Mouse (Mus musculus) urinary bladder, postnatal 36 days (tissue): ENCODE data around the gene Slc25a22.

Source experiments
- DNase-seq, 2 experiments: peaks; one replicate each; pipeline ENCODE4 v3.0.0; 2022; ENCODE audit warnings: low spot score in 2 of 2, mixed read lengths in 1 of 2

The Slc25a22 gene

GRCm38 (mm10) chr7:141437178-141438120 is at the start of gene Slc25a22:
Gene Slc25a22, minus strand, starts transcription at chr7:141437892.
- peak; percentile 78 to 81 for DNase-seq

DNA sequence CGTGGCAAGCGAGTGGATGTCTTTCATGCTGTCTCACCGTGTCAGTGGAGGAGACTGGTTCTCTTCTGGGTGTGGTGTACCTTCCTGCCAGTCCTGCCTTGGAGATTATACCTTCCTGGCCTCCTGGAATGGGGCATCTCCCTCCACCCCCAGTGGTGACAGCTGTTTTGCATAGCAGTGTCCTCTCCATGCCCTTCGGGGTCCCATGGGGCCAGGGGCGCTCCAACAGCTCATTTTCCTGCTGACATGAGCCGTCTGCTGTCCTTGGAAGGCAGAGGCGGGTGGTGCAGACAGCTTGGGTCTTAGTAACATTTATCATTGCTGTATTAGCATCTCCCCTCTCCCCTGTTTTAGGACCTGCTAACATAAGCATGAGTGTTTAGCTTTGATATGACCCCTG is 49.4 kb upstream of the Slc25a22 start:
- DNase-seq = no peak

GRCm38 (mm10) chr7:141486239-141486638 is 48.5 kb upstream of the Slc25a22 start:
- DNase-seq = no peak

GRCm38 (mm10) chr7:141485606-141486005 is 47.9 kb upstream of the Slc25a22 start:
- no peak for DNase-seq

DNA sequence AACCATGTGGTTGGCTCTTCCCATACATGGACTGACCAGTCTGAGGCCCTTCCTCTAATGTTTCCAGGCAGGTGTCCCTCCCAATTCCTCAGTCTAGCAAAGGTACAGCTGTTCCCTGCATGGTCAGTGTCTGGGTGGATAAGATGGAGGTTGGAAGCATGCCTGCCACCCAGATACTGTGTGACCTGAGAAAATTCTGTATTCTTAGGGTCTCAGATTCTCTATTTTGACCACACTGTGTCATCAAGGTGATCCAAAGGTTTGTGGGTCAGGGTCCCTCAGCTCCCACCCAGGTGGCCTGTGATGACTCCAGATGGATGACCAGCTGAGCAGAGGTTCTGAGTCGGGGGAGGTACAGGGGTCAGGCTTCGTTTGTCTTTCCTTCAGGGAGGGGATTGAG is 47.5 kb upstream of the Slc25a22 start:
- DNase-seq = no peak

GRCm38 (mm10) chr7:141484186-141485120 is 46.8 kb upstream of the Slc25a22 start:
- no peak for DNase-seq

DNA sequence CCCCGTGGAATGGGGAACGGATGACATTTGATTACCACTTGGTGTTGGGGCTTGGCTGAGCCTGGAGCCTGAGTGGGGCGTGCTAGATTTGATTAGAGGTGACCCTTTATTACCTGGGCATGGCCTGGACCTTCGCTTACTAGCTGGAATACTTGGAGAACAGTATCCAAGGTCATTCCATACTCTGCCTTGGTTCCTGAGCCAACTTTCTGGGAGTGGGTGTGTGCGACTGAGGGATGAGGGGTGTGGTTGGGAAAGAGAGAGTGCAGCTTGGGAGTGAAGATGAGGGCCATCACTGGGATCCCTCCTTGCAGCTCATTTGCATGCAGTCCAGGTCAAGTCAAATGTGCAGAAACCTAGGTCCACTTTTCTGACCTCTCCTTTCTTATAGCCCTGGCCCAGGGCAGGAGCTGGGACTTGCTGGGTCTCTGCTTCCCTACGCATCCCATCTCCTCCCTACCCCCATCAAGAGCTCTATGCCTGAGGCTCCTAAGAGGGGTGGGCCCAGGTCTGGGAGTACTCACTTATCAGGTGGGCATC is 45.5 kb upstream of the Slc25a22 start:
- no peak for DNase-seq

DNA sequence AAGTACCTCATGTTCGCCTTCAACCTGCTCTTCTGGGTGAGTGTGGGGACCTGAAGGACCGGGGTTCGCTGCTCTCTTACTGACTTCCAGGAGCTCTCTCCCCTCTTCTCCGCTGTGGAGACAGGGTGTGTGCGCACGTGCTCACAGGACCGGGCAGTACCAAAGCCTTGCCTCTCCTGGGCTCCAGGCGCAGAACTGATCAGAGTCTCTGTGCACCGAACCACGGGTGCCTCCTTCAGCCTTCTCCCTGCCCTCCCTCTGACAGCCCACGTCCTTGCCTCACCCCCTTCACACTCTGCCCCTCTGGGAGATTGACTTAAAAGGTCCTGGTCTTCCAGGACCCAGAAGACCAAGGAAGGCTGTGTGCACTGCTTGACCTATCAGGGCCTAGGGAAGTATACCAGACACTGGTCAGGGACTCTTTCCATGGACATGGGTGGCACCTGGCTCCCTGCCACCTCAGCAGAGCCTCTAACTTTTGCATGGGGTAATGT is 44.9 kb upstream of the Slc25a22 start:
- DNase-seq = no peak

DNA sequence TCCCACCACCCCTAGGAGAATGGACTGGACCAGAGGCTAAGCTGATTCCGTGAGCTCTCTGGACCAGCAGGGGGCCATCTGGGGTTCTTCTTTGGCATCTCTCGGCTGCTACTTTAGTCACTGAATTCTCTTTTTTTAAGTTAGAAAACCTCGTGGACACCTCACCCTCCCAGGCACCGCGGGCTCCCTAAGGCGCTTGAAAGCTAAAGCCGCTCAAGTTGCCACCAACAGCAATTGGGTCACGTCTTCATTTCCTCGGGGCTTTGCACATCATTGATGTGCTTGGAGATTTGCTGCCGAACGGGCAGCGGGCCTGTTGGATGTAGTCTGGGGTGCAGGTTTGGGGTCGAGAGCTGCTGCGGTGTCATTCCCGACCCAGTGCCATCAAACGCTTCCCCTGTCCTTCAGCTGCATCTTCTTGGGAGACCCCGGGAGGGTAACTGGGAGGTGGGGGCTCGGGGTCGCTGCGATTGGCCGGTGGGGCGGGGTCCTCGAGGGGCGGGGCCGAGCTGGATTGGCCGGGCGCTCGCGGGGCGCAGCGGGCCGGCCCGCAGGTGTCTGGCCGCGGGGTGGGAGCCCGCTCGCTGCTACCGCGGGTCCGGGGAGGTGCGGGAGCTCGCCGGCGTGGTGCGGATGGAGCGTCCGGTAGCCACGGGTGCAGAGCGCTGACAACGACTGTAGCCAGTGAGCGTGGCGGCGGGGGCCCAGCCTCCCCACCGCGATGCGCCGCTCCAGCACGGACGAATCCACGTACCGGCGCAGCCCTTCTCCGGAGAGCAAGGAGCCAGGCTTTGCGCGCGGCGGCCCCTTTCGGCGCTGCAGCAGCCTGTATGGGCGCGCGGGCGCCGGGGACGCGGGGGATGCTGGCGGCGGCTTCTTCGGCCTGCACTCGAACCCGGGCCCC is 44.1 kb upstream of the Slc25a22 start:
- no peak for DNase-seq

DNA sequence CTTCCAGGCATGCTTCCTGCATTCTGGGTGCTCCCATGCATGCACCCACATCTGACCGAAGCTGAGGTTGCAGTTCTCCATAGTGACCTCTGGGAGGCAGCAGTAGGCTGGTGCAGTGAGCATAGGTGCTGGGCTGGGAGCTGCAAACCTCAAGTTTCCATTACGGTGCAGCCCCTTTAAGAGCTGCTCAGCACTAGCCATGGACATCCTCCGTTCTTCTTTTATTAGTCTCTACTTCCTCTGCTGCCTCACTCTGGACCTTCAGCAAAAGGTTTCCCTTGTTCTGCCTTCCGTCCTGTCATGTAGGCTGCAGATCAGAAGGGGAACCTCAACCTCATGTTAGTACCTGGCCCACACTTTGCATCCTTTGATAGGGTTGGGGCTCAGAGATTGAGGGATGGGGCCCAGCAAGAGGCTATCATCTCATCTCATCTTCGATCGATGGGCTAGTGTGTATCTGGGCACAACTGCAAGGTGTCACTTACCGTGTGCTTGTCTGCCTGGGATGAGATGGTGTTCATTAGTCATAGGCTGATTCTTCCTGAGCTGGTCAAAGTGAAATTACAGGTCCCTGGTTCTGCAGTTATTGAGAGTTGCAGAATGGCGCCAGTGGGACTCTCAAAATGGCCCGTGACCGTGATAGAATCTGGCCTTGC is 43.3 kb upstream of the Slc25a22 start:
- DNase-seq = no peak

GRCm38 (mm10) chr7:141478270-141478748 is 40.6 kb upstream of the Slc25a22 start:
- DNase-seq = no peak

- no peak for DNase-seq
Measured at GRCm38 (mm10) chr7:141477578-141478269, 40.0 kb upstream of the Slc25a22 start.

GRCm38 (mm10) chr7:141476981-141477370 is 39.3 kb upstream of the Slc25a22 start:
- DNase-seq = no peak

DNA sequence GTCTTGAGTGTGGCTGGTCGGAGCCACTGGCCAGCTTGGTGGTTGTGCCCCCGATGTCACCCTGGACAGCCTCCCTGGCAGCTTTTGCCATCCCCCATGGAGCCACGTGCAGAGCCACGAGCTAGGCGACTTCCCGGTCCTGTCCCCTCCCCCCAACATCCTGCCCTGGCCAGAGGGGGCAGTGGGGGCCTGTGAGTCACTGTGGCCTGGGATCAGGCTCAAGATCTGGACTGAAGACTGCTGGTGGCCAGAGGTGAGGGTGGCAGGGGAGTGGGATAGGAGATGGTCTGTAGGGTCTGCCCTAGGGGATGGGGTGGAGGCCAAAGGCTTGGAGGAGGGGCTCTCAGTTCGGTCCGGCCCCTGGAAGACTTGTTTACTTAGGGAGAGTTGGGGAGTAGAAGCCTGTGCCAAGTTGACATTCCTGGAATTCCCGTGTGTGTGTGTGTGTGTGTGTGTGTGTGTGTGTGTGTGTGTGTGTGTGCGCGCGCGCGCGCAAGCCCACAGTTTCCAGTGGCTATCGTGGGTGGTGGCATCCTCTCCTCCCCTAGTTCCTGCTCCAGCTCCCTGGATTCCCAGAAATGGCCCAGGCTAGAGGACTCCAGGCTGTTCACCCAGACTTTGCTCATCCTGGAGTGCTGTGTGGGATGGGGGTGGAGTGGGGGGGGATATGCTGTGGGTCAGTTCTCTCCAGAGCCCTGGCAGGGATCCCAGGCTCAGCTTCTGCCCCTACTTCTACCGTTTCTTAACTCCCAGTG is 38.7 kb upstream of the Slc25a22 start:
- DNase-seq = peak; percentile 82 to 86

GRCm38 (mm10) chr7:141475805-141476158 is 38.1 kb upstream of the Slc25a22 start:
- DNase-seq = no peak

DNA sequence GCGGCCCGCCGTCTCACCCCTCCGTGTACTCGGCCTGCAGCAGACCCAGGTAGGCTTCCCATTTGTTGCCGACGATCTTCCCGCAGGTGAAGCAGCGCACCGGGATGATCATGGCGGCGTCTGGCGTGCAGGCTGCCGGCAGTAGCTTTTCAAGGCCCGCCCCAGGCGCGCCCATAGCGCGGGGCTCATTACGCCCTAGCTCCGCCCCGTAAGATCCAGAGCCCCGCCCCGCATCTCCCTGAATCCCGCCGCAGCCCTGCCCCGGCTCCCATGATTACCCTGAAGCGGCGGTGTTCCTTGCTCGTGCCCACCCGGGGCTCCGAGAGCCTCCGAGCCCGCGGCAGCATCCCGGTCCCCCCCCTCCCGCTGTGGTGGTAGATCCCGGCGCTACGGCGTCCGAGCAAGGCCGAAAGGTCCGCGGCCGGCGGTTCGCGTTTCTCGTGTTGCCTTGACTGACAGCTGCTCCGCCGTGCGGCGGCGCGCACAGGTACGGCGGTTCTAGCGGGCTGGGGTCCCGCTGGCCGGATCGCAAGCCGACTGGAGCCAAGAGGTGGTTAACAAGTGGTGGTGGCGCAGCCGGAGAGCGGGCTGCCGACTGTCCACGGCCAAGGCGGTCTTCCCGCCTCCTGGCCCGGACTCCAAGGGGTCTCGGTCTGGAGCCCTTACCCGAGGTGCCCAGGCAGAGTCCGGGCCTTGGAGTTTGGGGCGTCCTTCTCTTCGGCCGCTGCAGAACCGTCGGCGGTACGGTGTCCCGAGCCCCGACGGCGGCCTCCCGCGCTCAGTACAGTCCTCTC is 37.5 kb upstream of the Slc25a22 start, which contains the start of the genes Polr2l and Tspan4:
Gene Polr2l (minus strand): TSS at position 122 of the 794 bp plus-strand sequence.
Gene Tspan4 (plus strand): TSS at position 230 of the 794 bp plus-strand sequence.
- DNase-seq = peak; percentile 80 to 83

DNA sequence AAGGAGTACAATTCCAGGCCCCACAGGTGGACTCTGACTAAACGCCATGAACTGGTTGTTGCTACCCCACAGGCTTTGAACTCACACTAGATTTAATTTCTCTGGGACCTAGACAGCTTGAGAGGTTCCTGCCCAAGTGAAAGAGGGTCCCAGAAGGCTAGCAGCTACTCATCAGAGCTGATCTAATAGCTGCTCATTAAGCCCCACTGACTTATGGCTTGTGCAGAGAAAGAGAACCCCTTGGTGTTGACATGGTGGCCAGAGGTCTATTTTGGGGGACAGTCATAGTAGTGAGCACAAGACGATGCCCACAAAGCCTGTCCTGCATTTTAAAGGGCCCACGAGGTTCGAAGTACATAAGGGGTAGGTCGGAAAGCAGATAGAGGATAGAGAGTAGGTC is 36.5 kb upstream of the Slc25a22 start:
- no peak for DNase-seq

DNA sequence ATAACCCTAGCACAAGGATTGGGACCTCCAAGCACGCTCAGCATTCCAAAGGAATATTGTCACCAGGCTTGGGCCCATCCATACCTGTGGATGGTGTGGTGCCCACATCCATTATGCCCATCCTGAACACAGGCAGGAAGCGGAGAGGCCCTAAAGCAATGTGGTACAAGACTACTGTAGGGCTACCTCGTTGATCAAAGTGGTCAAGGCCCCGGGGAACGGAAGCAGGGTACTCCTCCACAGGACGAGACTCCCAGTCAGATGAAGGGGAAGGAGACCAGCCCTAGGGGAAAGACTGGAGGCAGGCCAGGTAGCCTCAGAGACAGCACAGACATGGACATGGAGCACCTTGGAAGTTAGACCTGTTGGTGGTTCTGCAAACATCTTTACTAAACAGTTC is 35.1 kb upstream of the Slc25a22 start:
- no peak for DNase-seq
